Mouse (Mus musculus): ENCODE results near the gene Prss21.

The Prss21 gene

GRCm38 (mm10) chr17:23867756-23868155 lies at the start of gene Prss21:
Prss21 (plus strand) TSS chr17:23868056.
- H3K36me3 ChIP-seq (ENCODE audit: insufficient read depth, low read length) = no peaks in the 10 kb centered on the region
- H3K27me3 ChIP-seq (ENCODE audit: insufficient read depth, low read length) = peaks cover 6% of the 10 kb centered on the region
- TF ChIP-seq CTCF (conservative IDR thresholded peaks at IDR 0.05; ENCODE audit: low read length) (no peak), POU5F1 (IDR thresholded peaks at IDR 0.05; ENCODE audit: borderline replicate concordance, low read length) (no peak), NANOG (IDR thresholded peaks at IDR 0.05; ENCODE audit: borderline replicate concordance, low read length) (no peak)
- H3K4me3 ChIP-seq (replicated peaks; ENCODE audit: low read length) = peak within 1 kb of the TSS; percentile 52
- H3K4me1 ChIP-seq (replicated peaks; ENCODE audit: low read depth, low read length) = peaks cover 10% of the 10 kb centered on the region
- peaks cover 4% of the 10 kb centered on the region; the same call in 1 of the 2 replicates for H3K9me3 ChIP-seq (ENCODE audit: low read length)

GRCm38 (mm10) chr17:23818579-23818978 lies 49.3 kb upstream of the Prss21 start:
- H3K36me3 ChIP-seq (ENCODE audit: insufficient read depth, low read length) = peaks cover 100% of the 10 kb centered on the region
- H3K4me3 ChIP-seq (replicated peaks; ENCODE audit: low read length) = 0 out of 2 replicates have a peak overlapping the region, but pooled peaks have one; percentile 13
- H3K27me3 ChIP-seq (ENCODE audit: insufficient read depth, low read length) = no peaks in the 10 kb centered on the region
- TF ChIP-seq CTCF (conservative IDR thresholded peaks at IDR 0.05; ENCODE audit: low read length) = no peak
- TF ChIP-seq POU5F1 (IDR thresholded peaks at IDR 0.05; ENCODE audit: borderline replicate concordance, low read length) = no peak
- no peak for TF ChIP-seq NANOG (IDR thresholded peaks at IDR 0.05; ENCODE audit: borderline replicate concordance, low read length)
- H3K4me1 ChIP-seq (replicated peaks; ENCODE audit: low read depth, low read length) = peaks cover 34% of the 10 kb centered on the region
- peaks cover 100% of the 10 kb centered on the region for H3K9me3 ChIP-seq (ENCODE audit: low read length)

- no peaks in the 10 kb centered on the region for H3K27me3 ChIP-seq (ENCODE audit: insufficient read depth, low read length)
- no peak for TF ChIP-seq POU5F1 (IDR thresholded peaks at IDR 0.05; ENCODE audit: borderline replicate concordance, low read length)
- no peak for TF ChIP-seq NANOG (IDR thresholded peaks at IDR 0.05; ENCODE audit: borderline replicate concordance, low read length)
- TF ChIP-seq CTCF (conservative IDR thresholded peaks at IDR 0.05; ENCODE audit: low read length) = no peak
- peaks cover 100% of the 10 kb centered on the region for H3K36me3 ChIP-seq (ENCODE audit: insufficient read depth, low read length)
- H3K9me3 ChIP-seq (ENCODE audit: low read length) = peaks cover 99% of the 10 kb centered on the region
- peaks cover 41% of the 10 kb centered on the region for H3K4me1 ChIP-seq (replicated peaks; ENCODE audit: low read depth, low read length)
- H3K4me3 ChIP-seq (replicated peaks; ENCODE audit: low read length) = no peak overlapping the region
These were observed 48.6 kb upstream of the Prss21 start for GRCm38 (mm10) chr17:23819235-23819634.

GRCm38 (mm10) chr17:23820731-23821130 lies 47.1 kb upstream of the Prss21 start:
- TF ChIP-seq NANOG (IDR thresholded peaks at IDR 0.05; ENCODE audit: borderline replicate concordance, low read length) = no peak
- Histone ChIP-seq H3K27me3 (ENCODE audit: insufficient read depth, low read length) (no peaks in the 10 kb centered on the region), H3K9me3 (ENCODE audit: low read length) (peaks cover 88% of the 10 kb centered on the region), H3K4me1 (replicated peaks; ENCODE audit: low read depth, low read length) (peaks cover 55% of the 10 kb centered on the region), H3K4me3 (replicated peaks; ENCODE audit: low read length) (peak overlapping the region; percentile 39; the same call in 1 of the 2 replicates), H3K36me3 (ENCODE audit: insufficient read depth, low read length) (peaks cover 100% of the 10 kb centered on the region)

GRCm38 (mm10) chr17:23822094-23822493 lies 45.8 kb upstream of the Prss21 start:
- Histone ChIP-seq H3K4me1 (replicated peaks; ENCODE audit: low read depth, low read length) (peaks cover 68% of the 10 kb centered on the region), H3K9me3 (ENCODE audit: low read length) (peaks cover 74% of the 10 kb centered on the region), H3K36me3 (ENCODE audit: insufficient read depth, low read length) (peaks cover 100% of the 10 kb centered on the region), H3K27me3 (ENCODE audit: insufficient read depth, low read length) (no peaks in the 10 kb centered on the region), H3K4me3 (replicated peaks; ENCODE audit: low read length) (peak overlapping the region; percentile 55)
- TF ChIP-seq POU5F1 (IDR thresholded peaks at IDR 0.05; ENCODE audit: borderline replicate concordance, low read length) (no peak), NANOG (IDR thresholded peaks at IDR 0.05; ENCODE audit: borderline replicate concordance, low read length) (no peak), CTCF (conservative IDR thresholded peaks at IDR 0.05; ENCODE audit: low read length) (no peak)

GRCm38 (mm10) chr17:23823018-23823417 lies 44.8 kb upstream of the Prss21 start:
- Histone ChIP-seq H3K4me3 (replicated peaks; ENCODE audit: low read length) (peak overlapping the region; percentile 55), H3K27me3 (ENCODE audit: insufficient read depth, low read length) (no peaks in the 10 kb centered on the region)
- TF ChIP-seq POU5F1 (IDR thresholded peaks at IDR 0.05; ENCODE audit: borderline replicate concordance, low read length) (no peak), NANOG (IDR thresholded peaks at IDR 0.05; ENCODE audit: borderline replicate concordance, low read length) (no peak), CTCF (conservative IDR thresholded peaks at IDR 0.05; ENCODE audit: low read length) (no peak)

GRCm38 (mm10) chr17:23823614-23824013 lies 44.2 kb upstream of the Prss21 start:
- Histone ChIP-seq H3K4me1 (replicated peaks; ENCODE audit: low read depth, low read length) (peaks cover 74% of the 10 kb centered on the region), H3K36me3 (ENCODE audit: insufficient read depth, low read length) (peaks cover 91% of the 10 kb centered on the region), H3K4me3 (replicated peaks; ENCODE audit: low read length) (peak overlapping the region; percentile 55), H3K27me3 (ENCODE audit: insufficient read depth, low read length) (no peaks in the 10 kb centered on the region), H3K9me3 (ENCODE audit: low read length) (peaks cover 59% of the 10 kb centered on the region)
- TF ChIP-seq NANOG (IDR thresholded peaks at IDR 0.05; ENCODE audit: borderline replicate concordance, low read length) (no peak), CTCF (conservative IDR thresholded peaks at IDR 0.05; ENCODE audit: low read length) (no peak), POU5F1 (IDR thresholded peaks at IDR 0.05; ENCODE audit: borderline replicate concordance, low read length) (no peak)

More at GRCm38 (mm10) chr17:23823018-23823417, 44.8 kb upstream of the Prss21 start:
- peaks cover 74% of the 10 kb centered on the region for H3K4me1 ChIP-seq (replicated peaks; ENCODE audit: low read depth, low read length)
- H3K9me3 ChIP-seq (ENCODE audit: low read length) = peaks cover 65% of the 10 kb centered on the region
- peaks cover 97% of the 10 kb centered on the region for H3K36me3 ChIP-seq (ENCODE audit: insufficient read depth, low read length)

- Histone ChIP-seq H3K4me3 (replicated peaks; ENCODE audit: low read length) (peak overlapping the region; percentile 7; the same call in 1 of the 2 replicates), H3K36me3 (ENCODE audit: insufficient read depth, low read length) (peaks cover 71% of the 10 kb centered on the region), H3K27me3 (ENCODE audit: insufficient read depth, low read length) (no peaks in the 10 kb centered on the region), H3K9me3 (ENCODE audit: low read length) (peaks cover 39% of the 10 kb centered on the region), H3K4me1 (replicated peaks; ENCODE audit: low read depth, low read length) (peaks cover 80% of the 10 kb centered on the region)
- TF ChIP-seq CTCF (conservative IDR thresholded peaks at IDR 0.05; ENCODE audit: low read length) = no peak
These were observed 42.3 kb upstream of the Prss21 start for GRCm38 (mm10) chr17:23825591-23825990.

Measured in E14TG2a.4 (cell line).